Mouse (Mus musculus): ENCODE measurements around the gene Rexo1.
"Not testable (repeated sequence)": the region's sequence is repeated elsewhere in the genome, so short reads cannot be mapped to it uniquely, and the experiment has no call there.

The Rexo1 gene

GRCm38 (mm10) chr10:80561116-80561944 lies at the start of gene Rexo1:
TSS of gene Rexo1 (minus strand) at chr10:80561560.
- peak; percentile 92 for DNase-seq (ENCODE audit: low spot score)

- DNase-seq (ENCODE audit: low spot score), result peak; percentile 69
These were observed 49.7 kb upstream of the Rexo1 start for GRCm38 (mm10) chr10:80611024-80611423.

- no peak for DNase-seq (ENCODE audit: low spot score)
These were observed 48.9 kb upstream of the Rexo1 start for GRCm38 (mm10) chr10:80610116-80610785.

DNA sequence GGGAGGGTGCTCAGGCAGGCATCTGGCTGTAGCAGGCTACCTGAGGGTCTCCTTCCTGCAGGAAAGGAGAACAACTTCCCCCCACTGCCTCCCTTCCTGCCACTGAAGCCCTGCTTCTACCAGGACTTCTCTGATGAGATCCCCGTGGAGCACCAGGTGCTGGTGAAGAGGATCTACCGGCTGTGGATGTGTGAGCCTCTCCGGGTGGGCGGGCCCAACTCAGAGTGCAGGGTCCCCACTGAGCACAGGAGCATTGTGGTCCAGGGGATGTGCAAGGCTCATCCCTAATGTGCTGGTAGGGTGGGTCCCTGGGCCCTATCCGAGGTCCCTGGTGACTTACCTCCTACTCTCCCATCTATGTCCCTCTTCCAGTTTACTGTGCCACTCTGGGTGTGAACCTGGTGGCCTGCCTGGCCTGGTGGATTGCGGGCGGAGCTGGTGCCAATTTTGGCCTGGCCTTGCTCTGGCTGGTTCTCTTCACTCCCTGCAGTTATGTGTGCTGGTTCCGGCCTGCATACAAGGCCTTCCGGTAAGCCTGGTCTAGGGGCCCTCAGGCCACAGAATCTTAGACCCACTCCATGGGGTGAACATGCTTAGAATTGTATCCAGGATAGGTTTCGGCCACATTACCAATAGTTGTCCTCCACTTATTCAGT lies 48.0 kb upstream of the Rexo1 start:
- DNase-seq (ENCODE audit: low spot score), result no peak

- DNase-seq (ENCODE audit: low spot score), result no peak
These were observed 47.1 kb upstream of the Rexo1 start for GRCm38 (mm10) chr10:80608435-80608834.

- no peak for DNase-seq (ENCODE audit: low spot score)
These were observed 45.5 kb upstream of the Rexo1 start for GRCm38 (mm10) chr10:80606737-80607350.

DNA sequence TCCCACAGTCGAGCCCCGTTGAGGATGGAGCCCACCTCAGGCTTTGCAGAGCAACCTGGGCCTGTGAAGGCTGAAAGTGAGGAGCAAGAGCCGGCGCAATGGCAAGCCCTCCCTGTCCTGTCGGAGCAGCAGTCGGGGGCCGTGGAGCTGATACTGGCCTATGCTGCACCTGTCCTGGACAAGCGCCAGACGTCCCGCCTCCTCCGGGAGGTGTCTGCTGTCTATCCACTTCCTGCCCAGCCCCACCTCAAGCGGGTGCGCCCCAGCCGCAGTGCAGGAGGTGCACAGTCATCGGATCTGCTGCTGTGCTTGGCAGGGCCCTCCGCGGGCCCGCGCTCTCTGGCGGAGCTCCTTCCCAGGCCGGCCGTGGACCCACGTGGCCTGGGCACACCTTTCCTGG lies 44.9 kb upstream of the Rexo1 start:
- DNase-seq (ENCODE audit: low spot score), result peak; percentile 64

DNA sequence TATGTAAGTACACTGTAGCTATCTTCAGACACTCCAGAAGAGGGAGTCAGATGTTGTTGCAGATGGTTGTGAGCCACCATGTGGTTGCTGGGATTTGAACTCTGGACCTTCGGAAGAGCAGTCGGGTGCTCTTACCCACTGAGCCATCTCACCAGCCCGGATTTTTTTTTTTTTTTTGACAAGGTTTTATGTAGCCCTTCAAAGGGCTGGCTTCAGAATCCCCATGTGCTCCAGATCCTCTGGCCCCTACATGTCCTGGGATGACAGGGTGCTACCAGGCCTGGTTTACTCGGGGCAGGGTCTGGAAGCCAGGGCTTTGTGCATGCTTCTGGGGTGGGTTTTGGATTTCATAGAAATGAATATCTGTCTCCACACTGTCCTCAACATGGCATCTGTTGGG lies 44.4 kb upstream of the Rexo1 start, which contains the start of gene Gm49322:
TSS of gene Gm49322 (plus strand) at position 301 of the 400 bp plus-strand sequence.
- DNase-seq (ENCODE audit: low spot score), result not testable (repeated sequence)

DNA sequence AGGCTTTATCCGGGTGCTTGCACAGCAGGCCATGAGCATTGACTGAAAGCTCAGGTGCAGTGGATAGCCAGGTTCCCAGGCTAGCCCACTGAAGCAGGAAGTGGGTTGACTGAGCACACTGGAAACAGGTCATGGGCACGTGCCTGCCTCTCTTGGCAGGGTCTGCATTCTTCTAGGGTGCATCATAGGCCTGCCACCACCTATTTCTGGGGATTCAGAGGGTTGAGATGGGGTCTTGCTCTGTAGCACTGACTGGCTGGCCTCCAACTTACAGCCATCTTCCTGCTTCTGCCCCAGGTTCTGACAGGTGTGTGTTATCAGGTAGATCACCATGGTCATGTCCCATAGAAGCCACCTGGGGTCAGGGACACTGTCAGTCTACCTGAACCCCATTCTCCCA lies 43.6 kb upstream of the Rexo1 start:
- no peak for DNase-seq (ENCODE audit: low spot score)

- no peak for DNase-seq (ENCODE audit: low spot score)
These were observed 42.7 kb upstream of the Rexo1 start for GRCm38 (mm10) chr10:80604001-80604509.

GRCm38 (mm10) chr10:80603364-80603763 lies 42.0 kb upstream of the Rexo1 start:
- DNase-seq (ENCODE audit: low spot score), result no peak

DNA sequence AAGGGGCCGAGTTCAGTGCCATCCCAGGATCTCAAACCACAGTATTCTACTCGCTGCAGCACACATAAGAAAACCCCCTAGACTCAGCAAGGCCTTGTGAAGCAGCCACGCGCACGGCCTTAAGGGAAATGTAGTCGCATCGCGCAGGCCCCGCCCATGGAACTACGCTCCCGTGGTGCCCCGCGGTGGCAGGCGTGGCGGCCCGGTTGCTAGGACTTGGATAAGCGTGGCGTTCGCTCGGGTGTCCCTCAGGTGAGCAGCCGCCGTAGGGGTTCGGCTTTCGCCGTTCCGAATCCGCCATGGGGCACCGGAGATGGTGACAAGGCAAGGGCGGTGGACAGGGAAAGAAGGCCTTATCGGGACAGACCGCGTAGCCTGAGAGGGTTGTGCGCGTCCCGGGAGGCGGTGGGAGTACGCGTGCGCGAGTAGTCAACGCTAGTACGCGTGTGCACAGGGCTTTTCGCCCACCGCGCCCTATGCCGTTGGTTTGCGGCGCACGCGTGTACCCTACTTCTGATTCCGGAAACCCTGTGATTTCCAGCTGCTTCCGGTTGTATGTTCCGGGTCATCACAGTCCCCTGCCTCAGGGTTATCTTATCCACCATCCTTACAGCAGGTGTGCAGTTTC lies 41.5 kb upstream of the Rexo1 start, which contains the start of the genes Scamp4 and Adat3:
TSS of gene Scamp4 (plus strand) at position 175 of the 628 bp plus-strand sequence.
TSS of gene Adat3 (plus strand) at position 183 of the 628 bp plus-strand sequence.
- peak; percentile 96 for DNase-seq (ENCODE audit: low spot score)

DNA sequence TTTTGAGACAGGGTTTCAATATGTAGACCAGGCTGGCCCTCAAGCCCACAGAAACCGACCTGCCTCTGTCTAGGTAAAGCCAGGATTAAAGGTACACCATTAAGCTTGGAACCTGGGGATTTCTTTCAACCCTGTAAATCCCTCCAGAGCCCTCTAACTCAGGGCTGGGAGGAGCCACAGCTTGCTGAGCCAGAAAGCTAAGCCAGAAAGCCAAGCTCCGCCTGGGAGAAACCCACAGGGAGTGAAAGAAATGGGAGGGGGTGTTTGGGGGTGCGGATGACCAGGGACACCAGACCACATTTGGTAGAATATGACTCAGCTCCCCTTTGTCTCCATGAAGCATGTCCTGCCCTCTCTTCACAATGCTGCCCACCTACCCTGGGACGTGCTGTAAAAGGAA lies 35.0 kb upstream of the Rexo1 start:
- DNase-seq (ENCODE audit: low spot score), result no peak

- DNase-seq (ENCODE audit: low spot score), result peak; percentile 95
These were observed 28.8 kb upstream of the Rexo1 start, which contains the start of gene Abhd17a for GRCm38 (mm10) chr10:80589879-80590854. TSS of gene Abhd17a (minus strand) at chr10:80590341.

GRCm38 (mm10) chr10:80589127-80589878 lies 27.9 kb upstream of the Rexo1 start:
- DNase-seq (ENCODE audit: low spot score), result peak; percentile 51

GRCm38 (mm10) chr10:80587305-80587657 lies 25.9 kb upstream of the Rexo1 start:
- no peak for DNase-seq (ENCODE audit: low spot score)

DNA sequence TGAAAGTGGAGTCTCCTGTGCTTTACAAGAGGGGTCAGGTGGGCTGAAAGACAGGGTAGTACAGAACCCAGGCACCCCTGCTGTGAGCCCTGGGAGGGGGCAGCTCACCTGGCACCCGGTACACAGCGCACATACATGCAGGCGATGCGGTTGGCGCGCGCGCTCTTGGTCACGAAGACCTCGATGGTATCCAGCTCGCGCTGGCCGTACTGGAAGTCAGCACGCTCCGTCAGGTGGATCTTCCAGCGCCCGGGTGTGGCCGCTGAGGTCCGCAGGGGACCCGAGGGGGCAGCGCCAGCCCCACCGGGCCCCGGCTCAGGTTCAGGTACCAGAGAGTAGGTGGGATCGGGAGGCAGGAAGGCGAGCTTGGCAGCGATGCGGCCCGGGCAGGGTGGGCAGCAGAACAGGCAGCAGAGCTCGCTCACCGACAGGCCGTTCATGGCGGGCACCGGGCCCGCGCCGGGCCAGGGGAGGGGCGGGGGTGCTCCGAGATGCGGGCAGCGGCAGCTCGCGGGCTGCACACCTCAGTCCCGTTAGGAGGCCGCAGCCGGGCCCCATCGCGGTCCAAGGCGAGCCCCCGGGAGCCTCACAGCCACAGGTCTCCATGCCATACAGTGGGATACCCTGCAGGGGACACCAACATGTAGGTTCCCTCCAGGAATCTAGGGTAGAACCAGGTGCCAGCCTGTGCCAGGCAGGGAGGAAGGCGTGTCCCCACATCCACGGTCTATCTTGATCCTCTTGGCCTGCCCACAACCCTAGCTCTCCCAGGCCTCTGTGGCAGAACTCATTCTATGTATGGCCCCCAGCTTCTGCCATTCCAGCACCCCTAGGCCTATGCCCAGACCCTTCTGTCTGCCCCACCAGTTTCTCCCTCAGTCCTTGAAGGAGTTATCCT lies 25.3 kb upstream of the Rexo1 start:
- no peak for DNase-seq (ENCODE audit: low spot score)

DNA sequence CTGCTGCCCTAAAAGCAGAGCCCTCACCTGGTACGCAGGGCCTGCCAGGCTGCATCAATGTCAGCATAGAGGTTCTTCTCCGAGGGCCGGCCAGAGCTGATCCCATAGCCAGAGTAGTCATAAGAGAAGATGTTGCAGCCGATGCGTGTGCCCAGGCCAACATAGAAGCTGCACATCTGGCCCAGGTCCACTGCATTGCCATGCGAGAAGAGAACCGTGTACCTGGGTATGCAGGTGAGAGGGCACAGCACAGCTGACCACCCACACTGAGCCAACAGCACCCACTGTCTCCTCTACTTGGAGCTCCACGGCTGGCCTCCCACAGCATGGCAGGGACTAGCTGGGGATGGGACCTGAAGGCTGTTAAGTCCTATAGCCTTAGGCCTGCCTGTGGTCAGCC lies 24.2 kb upstream of the Rexo1 start:
- DNase-seq (ENCODE audit: low spot score), result no peak

All from T-cell, adult 2 months (primary cell).